Mouse (Mus musculus) olfactory bulb, adult 2 months (tissue): ENCODE measurements around the gene Ctcfl. TPM values are rescaled to one million over a fixed set of nuclear protein-coding genes. Genes with fewer than 3 reads are reported as not detected.
A peak's percentile ranks its signal among the peaks of the same experiment; 100 is the strongest.
"Not testable (repeated sequence)": the region's sequence is repeated elsewhere in the genome, so short reads cannot be mapped to it uniquely, and the experiment has no call there.

Experiments used
- H3K27ac ChIP-seq: fragments of 200-500 bp; 2 replicates; pipeline ENCODE4 v1.5.1; 2012; ENCODE audit warnings: low read depth, low read length; ENCODE audit not compliant: insufficient read depth
- H3K4me1 ChIP-seq: fragments of 200-500 bp; 2 replicates; pipeline ENCODE4 v1.6.1; 2012; ENCODE audit warnings: low read length; ENCODE audit not compliant: control insufficient read depth, insufficient read depth
- H3K4me3 ChIP-seq: fragments of 200-500 bp; 2 replicates; pipeline ENCODE4 v1.5.1; 2012; ENCODE audit warnings: mild to moderate bottlenecking, low read depth, low read length, moderate library complexity; ENCODE audit not compliant: insufficient read depth
- CTCF ChIP-seq: fragments of 200-500 bp; IDR thresholded peaks from 2 replicates; pipeline ENCODE4 v1.5.1; 2012; ENCODE audit warnings: low read depth, mild to moderate bottlenecking, low read length, moderate library complexity; ENCODE audit not compliant: insufficient read depth
- POLR2A ChIP-seq: fragments of 200-500 bp; IDR thresholded peaks from 2 replicates; pipeline ENCODE4 v1.6.1; 2012; ENCODE audit warnings: mild to moderate bottlenecking, low read depth, low read length, moderate library complexity; ENCODE audit not compliant: insufficient read depth
- WGBS: fragments of 180-500 bp; shearing (Covaris S2); methylation state at CpG from one replicate; pipeline ENCODE4 v1.1.7; 2018; 5-methylcytosine and 5-hydroxymethylcytosine counted together
- polyA plus RNA-seq: library from polyadenylated mRNA; stranded (reverse); fragments of >200 nt; gene quantifications from 2 replicates; pipeline ENCODE4 v1.2.4, GENCODE M21; 2012; ENCODE audit warnings: low replicate concordance; ENCODE audit not compliant: missing spikeins, insufficient read depth, insufficient read length

The Ctcfl gene
- polyA plus RNA-seq, 1 experiment, result not detected

GRCm38 (mm10) chr2:173124022-173124735 is 4.9 kb upstream of the Ctcfl start:
- Histone ChIP-seq H3K27ac (no peak overlapping the region), H3K4me3 (no peak overlapping the region), H3K4me1 (no peaks in the 10 kb centered on the region)
- TF ChIP-seq POLR2A (no peak), CTCF (no peak)
- whole genome bisulfite sequencing, result 84% methylated on average over 7 of the region's 7 CpGs

GRCm38 (mm10) chr2:173120117-173120516 is 792 bp upstream of the Ctcfl start:
- H3K27ac ChIP-seq, H3K4me3 ChIP-seq, H3K4me1 ChIP-seq: not testable (repeated sequence)
- 71% methylated on average over 4 of the region's 4 CpGs for WGBS

- H3K4me3 ChIP-seq, H3K4me1 ChIP-seq, H3K27ac ChIP-seq: not testable (repeated sequence)
- 59% methylated on average over 3 of the region's 3 CpGs for WGBS
These were observed 5.5 kb downstream of the Ctcfl start for GRCm38 (mm10) chr2:173113796-173114195.

GRCm38 (mm10) chr2:173110571-173110970 is 8.8 kb downstream of the Ctcfl start:
- no peak for TF ChIP-seq POLR2A
- TF ChIP-seq CTCF, result no peak
- Histone ChIP-seq H3K4me3 (no peak overlapping the region), H3K27ac (no peak overlapping the region), H3K4me1 (no peaks in the 10 kb centered on the region)
- 89% methylated on average over 9 of the region's 9 CpGs for WGBS

GRCm38 (mm10) chr2:173109510-173109909 is 9.8 kb downstream of the Ctcfl start:
- TF ChIP-seq CTCF (no peak), POLR2A (no peak)
- Histone ChIP-seq H3K4me1 (no peaks in the 10 kb centered on the region), H3K27ac (no peak overlapping the region), H3K4me3 (no peak overlapping the region)
- 95% methylated on average over 7 of the region's 7 CpGs for WGBS

GRCm38 (mm10) chr2:173108509-173109190 is 10.7 kb downstream of the Ctcfl start:
- Histone ChIP-seq H3K4me1 (no peaks in the 10 kb centered on the region), H3K4me3 (no peak overlapping the region), H3K27ac (no peak overlapping the region)
- TF ChIP-seq CTCF (no peak), POLR2A (no peak)
- 91% methylated on average over 6 of the region's 6 CpGs for WGBS

- TF ChIP-seq CTCF (0 out of 2 replicates have a peak, but pooled peaks have one; percentile 9), POLR2A (no peak)
- Histone ChIP-seq H3K4me3 (no peak overlapping the region), H3K4me1 (no peaks in the 10 kb centered on the region), H3K27ac (no peak overlapping the region)
- whole genome bisulfite sequencing, result 17% methylated on average over 14 of the region's 14 CpGs
These were observed 12.2 kb downstream of the Ctcfl start for GRCm38 (mm10) chr2:173106889-173107785.

GRCm38 (mm10) chr2:173106409-173106808 is 12.9 kb downstream of the Ctcfl start:
- no peak overlapping the region for H3K27ac ChIP-seq

GRCm38 (mm10) chr2:173097337-173097736 is 22.0 kb downstream of the Ctcfl start:
- H3K27ac ChIP-seq, H3K4me1 ChIP-seq, H3K4me3 ChIP-seq: not testable (repeated sequence)
- TF ChIP-seq CTCF, result peak; percentile 41
- WGBS, result 88% methylated on average over 10 of the region's 10 CpGs

More at GRCm38 (mm10) chr2:173106409-173106808, 12.9 kb downstream of the Ctcfl start:
- Histone ChIP-seq H3K4me1 (no peaks in the 10 kb centered on the region), H3K4me3 (no peak overlapping the region)
- 93% methylated on average over 9 of the region's 9 CpGs for WGBS
- TF ChIP-seq CTCF (no peak), POLR2A (no peak)
